Mouse (Mus musculus) gastrocnemius, postnatal 25 days (tissue): ENCODE results near the gene Gjd3. TPM values are rescaled to one million over a fixed set of nuclear protein-coding genes. Genes with fewer than 3 reads are reported as not detected.

Source experiments
- DNase-seq: peaks from one replicate; pipeline ENCODE4 v3.0.0; 2022
- total RNA-seq, 2 experiments: library from RNA; stranded (reverse); gene quantifications; 1 replicate in 1 of 2; 2 replicates in 1 of 2; pipeline ENCODE4 v1.2.3; 2021

The Gjd3 gene
- total RNA-seq, 2 experiments from 2014 or later, result not detected

- DNase-seq, result no peak
Observed at GRCm38 (mm10) chr11:98947969-98948569, 34.7 kb downstream of the Gjd3 start.

- DNase-seq, result no peak
Observed at GRCm38 (mm10) chr11:98945605-98945977, 37.2 kb downstream of the Gjd3 start.

- DNase-seq, result no peak
Observed at GRCm38 (mm10) chr11:98944897-98945604, 37.8 kb downstream of the Gjd3 start.

- DNase-seq, result peak; percentile 26
Observed at GRCm38 (mm10) chr11:98943741-98944461, 38.9 kb downstream of the Gjd3 start.

GRCm38 (mm10) chr11:98942923-98943641 lies 39.7 kb downstream of the Gjd3 start:
- peak; percentile 78 for DNase-seq

GRCm38 (mm10) chr11:98942555-98942922 lies 40.3 kb downstream of the Gjd3 start:
- DNase-seq, result no peak

- peak; percentile 79 for DNase-seq
Observed at GRCm38 (mm10) chr11:98941826-98942550, 40.8 kb downstream of the Gjd3 start.

- DNase-seq, result peak; percentile 70
Observed at GRCm38 (mm10) chr11:98941341-98941825, 41.4 kb downstream of the Gjd3 start.

- DNase-seq, result peak; percentile 32
Observed at GRCm38 (mm10) chr11:98940776-98941175, 42.0 kb downstream of the Gjd3 start.

GRCm38 (mm10) chr11:98939953-98940641 lies 42.7 kb downstream of the Gjd3 start:
- DNase-seq, result no peak

- peak; percentile 20 for DNase-seq
Observed at GRCm38 (mm10) chr11:98939084-98939952, 43.5 kb downstream of the Gjd3 start.

- no peak for DNase-seq
Observed at GRCm38 (mm10) chr11:98938701-98939083, 44.1 kb downstream of the Gjd3 start.

- DNase-seq, result no peak
Observed at GRCm38 (mm10) chr11:98937914-98938694, 44.7 kb downstream of the Gjd3 start.

- peak; percentile 95 for DNase-seq
Observed at GRCm38 (mm10) chr11:98937410-98937913, 45.4 kb downstream of the Gjd3 start.

- DNase-seq, result no peak
Observed at GRCm38 (mm10) chr11:98936606-98937409, 46.0 kb downstream of the Gjd3 start.

- DNase-seq, result peak; percentile 86
Observed at GRCm38 (mm10) chr11:98936170-98936569, 46.6 kb downstream of the Gjd3 start.

- no peak for DNase-seq
Observed at GRCm38 (mm10) chr11:98935123-98935522, 47.7 kb downstream of the Gjd3 start.

GRCm38 (mm10) chr11:98934367-98934766 lies 48.4 kb downstream of the Gjd3 start:
- no peak for DNase-seq
